Mouse (Mus musculus) limb, embryonic 10.5 days (tissue): ENCODE measurements around the gene Golt1a. TPM values are rescaled to one million over a fixed set of nuclear protein-coding genes. Genes with fewer than 3 reads are reported as not detected.

Experiments
- DNase-seq: peaks from one replicate; pipeline ENCODE4 v3.0.0-alpha.2; 2017; ENCODE audit warnings: low spot score
- H3K27ac ChIP-seq: fragments of 300-500 bp; sonication (generic); 2 replicates; pipeline ENCODE4 v1.5.1; 2016; ENCODE audit warnings: mild to moderate bottlenecking
- H3K27me3 ChIP-seq: fragments of 300-500 bp; sonication (generic); 2 replicates; pipeline ENCODE4 v1.6.1; 2016; ENCODE audit warnings: low read depth, mild to moderate bottlenecking; ENCODE audit not compliant: poor library complexity, severe bottlenecking
- H3K36me3 ChIP-seq: fragments of 300-500 bp; sonication (generic); 2 replicates; pipeline ENCODE4 v1.6.1; 2016; ENCODE audit warnings: mild to moderate bottlenecking, moderate library complexity
- H3K4me1 ChIP-seq: fragments of 300-500 bp; sonication (generic); 2 replicates; pipeline ENCODE4 v1.6.1; 2016
- H3K4me3 ChIP-seq: fragments of 300-500 bp; sonication (generic); 2 replicates; pipeline ENCODE4 v1.5.1; 2016; ENCODE audit warnings: mild to moderate bottlenecking, moderate library complexity
- H3K9me3 ChIP-seq: fragments of 300-500 bp; sonication (generic); replicated peaks from 2 replicates; pipeline ENCODE4 v1.6.1; 2016; ENCODE audit warnings: mild to moderate bottlenecking
- WGBS: fragments of 180-500 bp; shearing (Covaris S2); methylation state at CpG from one replicate; pipeline ENCODE4 v1.1.7; 2016; 5-methylcytosine and 5-hydroxymethylcytosine counted together
- polyA plus RNA-seq: library from polyadenylated mRNA; unstranded; fragments of >200 nt; fragmentation: Nextera tagmentation; extraction: Ambion mirVana; gene quantifications from 2 replicates; pipeline ENCODE4 v1.2.1, GENCODE M21; 2016

Golt1a gene
- polyA plus RNA-seq, 1 experiment from 2014 or later, result not detected

DNA sequence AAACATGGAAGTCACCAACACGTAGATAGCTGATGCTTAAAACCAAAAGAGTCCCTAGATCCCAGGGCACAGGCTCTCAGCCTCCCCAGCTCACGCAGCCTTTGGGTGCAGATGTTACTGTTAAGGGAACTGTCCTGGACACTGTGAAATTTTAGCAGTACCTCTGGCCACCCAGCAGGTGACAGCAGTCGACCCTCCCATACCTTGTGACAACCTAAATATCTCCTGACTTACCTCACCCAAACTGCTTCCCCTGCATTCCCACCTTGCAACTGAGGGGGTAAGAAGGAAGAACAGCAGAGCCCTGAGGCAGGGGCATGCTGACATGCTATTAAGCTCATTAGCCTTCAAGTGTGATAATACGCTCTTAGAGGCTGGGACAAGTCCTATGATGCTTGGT is 1.6 kb downstream of the Golt1a start:
- WGBS, result 58% methylated on average over 4 of the region's 4 CpGs
- Histone ChIP-seq H3K9me3 (no peaks in the 10 kb centered on the region), H3K27me3 (peaks cover 14% of the 10 kb centered on the region), H3K4me1 (peaks cover 12% of the 10 kb centered on the region), H3K36me3 (no peaks in the 10 kb centered on the region), H3K4me3 (no peak overlapping the region), H3K27ac (no peak overlapping the region)
- no peak for DNase-seq

DNA sequence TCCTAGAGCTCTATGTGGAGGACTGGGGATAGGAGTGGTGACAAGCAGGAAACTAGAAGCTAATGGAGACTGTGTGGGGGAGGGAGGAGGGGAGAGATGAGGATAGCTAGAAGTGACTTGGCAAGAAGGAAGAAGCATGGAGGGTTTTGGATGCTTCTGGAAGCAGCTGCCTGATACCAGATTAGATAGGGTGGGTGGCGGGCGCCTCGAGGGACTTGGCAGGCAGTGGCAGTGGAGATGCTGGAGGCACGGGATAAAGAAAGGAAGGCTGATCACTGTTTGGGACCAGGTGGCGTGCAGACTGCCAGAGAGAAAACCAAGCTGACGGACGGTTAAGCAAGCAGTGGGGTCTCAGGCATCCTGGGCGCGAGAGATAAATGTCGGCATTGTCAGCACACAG is 2.3 kb downstream of the Golt1a start:
- Histone ChIP-seq H3K9me3 (no peaks in the 10 kb centered on the region), H3K4me1 (peaks cover 10% of the 10 kb centered on the region), H3K36me3 (no peaks in the 10 kb centered on the region), H3K27me3 (peaks cover 14% of the 10 kb centered on the region), H3K4me3 (no peak overlapping the region), H3K27ac (0 out of 2 replicates have a peak overlapping the region, but pooled peaks have one; percentile 0)
- 50% methylated on average over 10 of the region's 10 CpGs for WGBS
- no peak for DNase-seq

DNA sequence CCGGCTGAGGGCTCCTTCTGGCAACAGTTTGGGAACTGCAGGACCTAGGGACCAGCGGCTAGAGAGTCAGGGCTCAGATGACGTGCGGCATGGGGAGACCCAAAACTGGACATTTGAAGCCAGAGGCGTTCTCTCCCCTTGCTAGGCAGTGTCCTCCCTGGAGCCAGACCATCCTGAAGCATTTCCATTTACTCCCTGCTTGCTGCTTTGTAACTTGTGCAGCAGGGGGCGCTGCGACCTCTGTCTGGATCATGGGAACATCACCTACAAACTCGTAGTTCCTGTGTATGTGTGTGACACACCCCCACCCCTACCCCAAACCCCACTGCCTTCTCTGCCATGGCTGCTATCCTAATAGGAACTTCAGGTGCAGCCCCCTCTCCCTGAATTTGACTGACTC is 4.8 kb downstream of the Golt1a start:
- Histone ChIP-seq H3K36me3 (no peaks in the 10 kb centered on the region), H3K27ac (no peak overlapping the region), H3K4me3 (no peak overlapping the region), H3K4me1 (peaks cover 9% of the 10 kb centered on the region; the same call in 1 of the 2 replicates), H3K9me3 (no peaks in the 10 kb centered on the region), H3K27me3 (peaks cover 14% of the 10 kb centered on the region)
- 26% methylated on average over 8 of the region's 8 CpGs for WGBS
- peak; percentile 70 for DNase-seq

DNA sequence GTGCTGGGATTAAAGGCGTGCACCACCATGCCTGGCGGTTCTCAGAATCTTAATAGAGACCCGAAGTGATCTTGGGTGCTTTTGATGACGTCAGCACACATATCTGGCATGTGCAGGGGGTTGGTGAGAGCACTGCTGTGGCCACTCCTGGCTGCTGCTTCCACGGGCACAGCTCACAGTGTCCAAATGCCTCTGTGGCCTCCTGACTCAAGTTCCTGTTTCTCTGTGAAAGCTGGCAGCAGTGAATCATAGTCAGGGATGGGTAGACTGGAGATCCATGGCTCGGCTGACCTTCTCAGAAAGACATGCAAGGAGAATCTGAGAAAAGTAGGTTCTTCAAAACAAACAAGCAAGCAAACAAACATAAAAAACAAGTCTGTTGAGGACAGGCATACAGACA is 6.2 kb downstream of the Golt1a start:
- WGBS, result 84% methylated on average over 6 of the region's 6 CpGs

DNA sequence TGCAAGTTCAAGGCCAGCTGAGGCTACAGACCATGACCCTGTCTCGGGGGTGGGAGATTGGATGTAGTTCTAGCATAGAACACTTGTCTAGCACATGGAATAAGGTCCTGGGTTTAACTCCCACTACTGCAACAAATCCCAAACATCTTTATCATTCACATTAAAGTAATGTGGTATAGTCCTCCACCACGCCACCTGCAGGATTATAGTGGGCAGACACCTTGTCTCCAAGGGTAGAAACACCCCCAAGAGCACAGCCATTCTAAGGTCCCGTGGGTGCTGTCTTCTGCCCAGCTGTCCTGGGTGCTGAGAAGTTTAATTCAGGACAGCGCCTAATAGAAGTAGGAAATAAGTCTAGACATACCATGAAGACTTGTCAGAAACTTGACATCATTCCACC is 7.0 kb downstream of the Golt1a start:
- no peak overlapping the region for H3K4me3 ChIP-seq
- H3K4me1 ChIP-seq, result 0 out of 2 replicates have a peak, but pooled peaks cover 6% of the 10 kb centered on the region
- H3K27ac ChIP-seq, result no peak overlapping the region
- no peaks in the 10 kb centered on the region for H3K36me3 ChIP-seq
- no peak for DNase-seq
- H3K9me3 ChIP-seq, result no peaks in the 10 kb centered on the region
- WGBS, result 84% methylated on average over 4 of the region's 4 CpGs
- H3K27me3 ChIP-seq, result peaks cover 7% of the 10 kb centered on the region

More for the DNA sequence above, 6.2 kb downstream of the Golt1a start:
- H3K36me3 ChIP-seq, result no peaks in the 10 kb centered on the region
- no peak overlapping the region for H3K27ac ChIP-seq
- peaks cover 11% of the 10 kb centered on the region for H3K27me3 ChIP-seq
- H3K9me3 ChIP-seq, result no peaks in the 10 kb centered on the region
- DNase-seq, result no peak
- 0 out of 2 replicates have a peak, but pooled peaks cover 6% of the 10 kb centered on the region for H3K4me1 ChIP-seq
- H3K4me3 ChIP-seq, result no peak overlapping the region

DNA sequence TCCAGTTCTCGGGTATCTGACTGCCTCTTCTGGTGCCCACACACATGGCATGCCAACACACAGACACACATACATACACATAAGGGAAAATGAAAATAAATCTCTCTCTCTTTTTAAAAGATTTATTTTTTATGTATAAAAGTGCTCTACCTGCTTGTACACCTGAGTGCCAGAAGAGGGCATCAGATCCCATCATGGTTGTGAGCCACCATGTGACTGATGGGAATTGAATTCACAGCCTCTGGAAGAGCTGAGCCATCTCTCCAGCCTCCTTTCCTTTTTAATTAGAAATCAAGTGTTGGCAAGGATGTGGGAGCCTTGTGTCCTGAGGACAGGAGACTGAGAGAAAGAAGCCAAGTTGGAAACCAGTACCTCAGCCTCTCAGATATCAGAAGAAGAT is 7.5 kb downstream of the Golt1a start:
- Histone ChIP-seq H3K36me3 (no peaks in the 10 kb centered on the region), H3K4me3 (no peak overlapping the region), H3K27ac (no peak overlapping the region), H3K4me1 (0 out of 2 replicates have a peak, but pooled peaks cover 6% of the 10 kb centered on the region), H3K9me3 (no peaks in the 10 kb centered on the region), H3K27me3 (0 out of 2 replicates have a peak, but pooled peaks cover 5% of the 10 kb centered on the region)
- DNase-seq, result no peak
- WGBS, result 94% methylated on average over 1 of the region's 1 CpGs

DNA sequence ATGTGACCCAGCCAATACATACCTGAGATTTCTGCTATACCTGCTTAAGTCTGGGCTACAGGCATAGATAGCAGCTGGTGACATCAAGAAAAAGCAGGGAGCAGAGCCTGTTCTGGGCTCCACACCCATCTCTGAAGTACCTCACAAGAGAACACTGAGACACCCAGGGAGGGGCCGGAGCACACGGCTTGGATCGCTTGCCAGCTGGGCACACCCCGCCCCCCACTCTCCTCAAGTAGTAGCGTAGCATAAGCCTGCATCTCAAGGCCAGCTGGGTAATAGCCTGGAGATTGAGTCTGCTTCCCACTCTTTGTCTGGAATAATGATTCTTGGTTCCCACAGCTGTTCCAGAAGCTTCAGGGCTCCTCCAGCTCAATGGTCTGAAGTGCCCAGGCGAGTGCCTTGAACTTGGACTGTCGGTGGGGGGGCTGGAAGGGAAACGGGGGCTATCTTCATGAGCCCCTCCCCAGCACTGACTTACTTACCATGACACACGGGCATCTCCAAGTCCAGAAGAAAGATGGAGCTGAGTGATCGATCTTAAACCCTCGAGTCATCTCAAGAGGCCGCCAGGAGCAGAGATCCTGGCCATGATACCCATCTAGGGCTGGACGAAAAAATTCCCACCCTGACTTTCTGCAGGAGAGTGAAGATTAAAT is 11.8 kb downstream of the Golt1a start, which contains the start of gene Kiss1:
Gene Kiss1, plus strand, starts transcription at position 609 of the 659 bp plus-strand sequence.
- no peak for DNase-seq

DNA sequence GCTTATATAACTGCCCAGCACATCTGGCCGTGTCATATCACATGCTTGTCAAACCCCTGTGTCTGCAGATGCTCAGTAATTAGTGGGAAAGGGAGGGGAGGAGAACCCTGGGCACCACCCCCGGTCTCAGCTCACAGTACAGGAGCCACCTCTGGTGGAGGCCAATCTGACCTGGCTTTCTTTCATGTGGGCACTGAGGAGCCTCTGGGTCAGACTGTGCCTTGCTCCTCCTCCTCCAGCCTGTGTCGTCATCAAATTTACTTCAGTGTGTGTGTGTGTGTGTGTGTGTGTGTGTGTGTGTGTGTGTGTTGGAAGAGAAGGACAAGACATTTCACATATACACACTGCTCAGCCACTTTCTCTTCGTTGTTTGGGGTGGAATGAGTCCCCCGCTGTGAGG is 13.7 kb downstream of the Golt1a start:
- peaks cover 18% of the 10 kb centered on the region for H3K27me3 ChIP-seq
- DNase-seq, result no peak
- no peak overlapping the region for H3K27ac ChIP-seq
- peaks cover 11% of the 10 kb centered on the region for H3K4me1 ChIP-seq
- 37% methylated on average over 5 of the region's 5 CpGs for WGBS
- no peak overlapping the region for H3K4me3 ChIP-seq
- no peaks in the 10 kb centered on the region for H3K9me3 ChIP-seq
- H3K36me3 ChIP-seq, result no peaks in the 10 kb centered on the region

More for the DNA sequence above, 11.8 kb downstream of the Golt1a start, which contains the start of gene Kiss1:
- H3K9me3 ChIP-seq, result no peaks in the 10 kb centered on the region
- no peak within 1 kb of the TSS for H3K4me3 ChIP-seq
- H3K27me3 ChIP-seq, result 0 out of 2 replicates have a peak, but pooled peaks cover 5% of the 10 kb centered on the region
- no peak within 1 kb of the TSS for H3K27ac ChIP-seq
- H3K4me1 ChIP-seq, result peaks cover 11% of the 10 kb centered on the region
- WGBS, result 90% methylated on average over 13 of the region's 13 CpGs
- no peaks in the 10 kb centered on the region for H3K36me3 ChIP-seq

DNA sequence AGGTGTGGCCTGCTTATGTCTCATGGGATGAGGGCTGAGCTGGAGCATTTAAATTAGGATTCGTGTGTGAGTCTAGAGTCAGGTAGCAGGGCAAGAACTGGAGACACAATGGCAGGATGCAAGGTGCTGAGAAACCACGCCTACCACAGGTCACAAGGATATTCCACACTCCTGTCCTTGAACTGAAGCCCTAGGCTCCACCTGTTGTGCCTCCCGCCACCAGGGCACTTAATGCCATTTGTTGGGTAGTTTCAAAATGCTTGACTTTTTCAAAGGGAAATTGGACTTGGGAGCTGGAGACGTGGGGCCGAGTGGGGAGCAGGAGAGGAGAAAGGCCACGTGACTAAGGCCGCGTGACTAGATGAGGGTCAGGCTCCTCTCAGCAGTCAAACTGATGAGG is 16.4 kb downstream of the Golt1a start:
- Histone ChIP-seq H3K27me3 (peaks cover 44% of the 10 kb centered on the region), H3K36me3 (no peaks in the 10 kb centered on the region), H3K9me3 (no peaks in the 10 kb centered on the region), H3K4me1 (peaks cover 19% of the 10 kb centered on the region), H3K4me3 (no peak overlapping the region), H3K27ac (no peak overlapping the region)
- DNase-seq, result no peak
- 82% methylated on average over 8 of the region's 8 CpGs for WGBS

DNA sequence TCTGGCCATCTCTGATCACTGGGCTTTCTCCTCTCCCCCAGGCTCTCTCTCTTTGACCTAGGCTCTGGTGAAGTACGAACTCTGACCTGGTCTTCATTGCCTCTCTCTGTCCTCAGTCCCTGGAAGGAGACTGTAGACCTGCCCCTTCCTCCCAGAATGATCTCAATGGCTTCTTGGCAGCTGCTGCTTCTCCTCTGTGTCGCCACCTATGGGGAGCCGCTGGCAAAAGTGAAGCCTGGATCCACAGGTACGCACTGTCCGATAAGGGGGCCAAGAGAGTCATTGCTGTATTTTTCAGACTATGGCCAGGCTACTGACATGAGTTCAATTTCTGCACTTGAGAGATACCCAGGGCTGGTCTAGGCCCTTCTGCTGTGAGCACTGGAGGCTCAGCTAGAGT is 17.5 kb downstream of the Golt1a start:
- no peak for DNase-seq
- Histone ChIP-seq H3K36me3 (no peaks in the 10 kb centered on the region), H3K9me3 (no peaks in the 10 kb centered on the region), H3K27ac (no peak overlapping the region), H3K4me3 (no peak overlapping the region), H3K27me3 (peaks cover 51% of the 10 kb centered on the region), H3K4me1 (peaks cover 19% of the 10 kb centered on the region)
- 59% methylated on average over 5 of the region's 5 CpGs for WGBS

DNA sequence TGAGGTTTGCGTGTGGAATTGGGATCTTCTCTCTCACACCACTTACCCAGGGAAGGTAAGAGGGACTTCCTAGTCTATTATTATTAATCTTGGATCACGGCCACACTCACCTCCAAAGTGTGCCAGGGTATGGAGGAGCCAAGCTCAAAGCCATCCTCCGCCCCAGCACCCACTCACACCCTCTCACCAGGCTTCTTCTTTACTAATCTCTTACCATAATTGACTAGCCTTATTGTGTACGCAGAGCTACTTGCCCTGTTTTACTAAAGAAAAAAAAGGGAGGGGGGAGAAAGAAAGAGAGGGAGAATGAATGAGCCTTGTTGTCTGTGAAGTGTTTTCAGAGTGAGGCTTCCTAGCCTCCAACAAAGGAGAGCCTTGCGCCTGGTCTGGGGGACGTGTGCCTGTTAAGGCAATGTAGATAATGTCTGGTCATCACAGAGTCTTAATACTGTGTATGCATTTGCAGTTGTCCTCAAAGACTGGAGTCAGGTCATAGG is 18.7 kb downstream of the Golt1a start:
- 80% methylated on average over 6 of the region's 6 CpGs for WGBS
- Histone ChIP-seq H3K9me3 (no peaks in the 10 kb centered on the region), H3K27ac (no peak overlapping the region), H3K4me1 (peaks cover 14% of the 10 kb centered on the region), H3K4me3 (no peak overlapping the region), H3K36me3 (no peaks in the 10 kb centered on the region), H3K27me3 (peaks cover 56% of the 10 kb centered on the region)
- DNase-seq, result no peak

DNA sequence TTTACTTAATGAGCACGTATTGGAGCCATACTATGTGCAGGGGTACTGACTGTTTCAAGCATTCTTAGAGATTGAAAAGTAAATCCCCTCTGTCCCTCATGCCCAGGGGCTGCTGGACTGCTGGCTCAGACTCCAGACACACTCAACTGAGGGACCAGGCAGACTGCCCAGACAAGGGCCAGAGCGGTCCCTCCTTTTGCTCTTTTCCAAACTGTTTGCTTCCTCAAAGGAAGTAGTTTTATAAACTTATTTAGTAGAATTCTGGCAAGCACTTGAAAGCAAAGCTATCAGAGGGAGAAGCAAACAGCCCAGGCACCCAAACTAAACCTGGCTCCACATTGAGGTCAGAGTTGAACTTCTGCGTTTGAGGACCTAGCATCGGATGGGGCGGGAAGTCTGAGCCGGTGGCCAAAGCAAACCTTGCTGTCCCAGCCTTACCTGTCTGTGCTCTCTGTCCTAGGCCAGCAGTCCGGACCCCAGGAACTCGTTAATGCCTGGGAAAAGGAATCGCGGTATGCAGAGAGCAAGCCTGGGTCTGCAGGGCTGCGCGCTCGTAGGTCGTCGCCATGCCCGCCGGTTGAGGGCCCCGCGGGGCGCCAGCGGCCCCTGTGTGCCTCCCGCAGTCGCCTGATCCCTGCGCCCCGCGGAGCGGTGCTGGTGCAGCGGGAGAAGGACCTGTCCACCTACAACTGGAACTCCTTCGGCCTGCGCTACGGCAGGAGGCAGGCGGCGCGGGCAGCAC is 19.5 kb downstream of the Golt1a start:
- WGBS, result 8% methylated on average over 34 of the region's 34 CpGs
- Histone ChIP-seq H3K4me3 (peak overlapping the region; percentile 47), H3K4me1 (peaks cover 8% of the 10 kb centered on the region), H3K36me3 (no peaks in the 10 kb centered on the region), H3K27ac (0 out of 2 replicates have a peak overlapping the region, but pooled peaks have one; percentile 34), H3K9me3 (no peaks in the 10 kb centered on the region), H3K27me3 (peaks cover 56% of the 10 kb centered on the region)
- peak; percentile 49 for DNase-seq

DNA sequence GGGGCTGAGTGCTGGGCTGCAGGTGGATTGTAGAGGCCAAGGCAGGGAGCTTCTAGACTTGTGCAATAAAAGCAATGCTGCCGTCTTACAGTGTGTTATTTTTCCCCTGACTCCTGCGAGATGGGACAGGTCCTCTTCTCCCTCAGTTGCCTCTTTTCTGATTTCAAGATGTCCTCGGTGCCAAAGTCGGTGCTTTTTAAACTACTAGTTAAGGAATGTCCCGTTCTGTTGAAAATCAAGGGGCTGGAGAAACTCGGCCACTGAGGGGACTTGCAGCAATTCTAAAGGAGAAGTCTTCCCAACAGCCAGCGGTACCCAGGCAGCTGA is 20.0 kb downstream of the Golt1a start:
- no peak for DNase-seq
- Histone ChIP-seq H3K9me3 (no peaks in the 10 kb centered on the region), H3K4me3 (peak overlapping the region; percentile 47), H3K4me1 (peaks cover 8% of the 10 kb centered on the region), H3K27me3 (peaks cover 56% of the 10 kb centered on the region), H3K27ac (no peak overlapping the region), H3K36me3 (no peaks in the 10 kb centered on the region)
- 22% methylated on average over 7 of the region's 7 CpGs for WGBS
